Mouse (Mus musculus) inflammation-experienced regulatory T-cells, adult 6 months (primary cell): ENCODE data around the gene Gm1140. TPM values are rescaled to one million over a fixed set of nuclear protein-coding genes. Genes with fewer than 3 reads are reported as not detected.
"Not testable (repeated sequence)": the region's sequence is repeated elsewhere in the genome, so short reads cannot be mapped to it uniquely, and the experiment has no call there.

ENCODE experiments used
- ATAC-seq: one replicate; pipeline ENCODE4 v1.8.0; 2017
- polyA plus RNA-seq, 3 experiments: library from polyadenylated mRNA; unstranded; fragments of 100-300 nt; shearing (Covaris generic); gene quantifications; one replicate each; pipeline ENCODE4 v1.2.1; 2017

Gm1140 gene
- polyA plus RNA-seq: not detected

DNA sequence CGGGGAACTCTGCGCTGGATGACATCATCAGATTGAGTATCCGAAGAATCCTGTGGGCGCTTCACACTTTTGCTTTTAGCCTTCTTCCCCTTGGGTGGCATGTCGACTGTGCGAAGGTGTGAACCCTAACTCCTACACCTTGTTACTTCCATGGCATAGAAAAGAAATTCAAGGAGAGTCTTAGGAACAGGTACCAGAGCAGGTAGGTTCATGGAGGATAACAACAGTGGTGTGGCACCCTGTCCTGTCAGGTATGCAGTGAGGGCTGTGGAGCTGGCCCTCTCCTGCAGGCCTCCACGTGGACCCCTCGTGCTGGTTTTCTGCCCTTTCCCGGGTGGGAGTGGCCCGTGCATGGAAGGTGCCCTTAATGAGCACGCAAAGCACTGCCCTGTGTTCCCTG, at the start of gene Gm1140:
Gene Gm1140 (minus strand): TSS at position 101 of the 400 bp plus-strand sequence.
- not testable (repeated sequence) for ATAC-seq

DNA sequence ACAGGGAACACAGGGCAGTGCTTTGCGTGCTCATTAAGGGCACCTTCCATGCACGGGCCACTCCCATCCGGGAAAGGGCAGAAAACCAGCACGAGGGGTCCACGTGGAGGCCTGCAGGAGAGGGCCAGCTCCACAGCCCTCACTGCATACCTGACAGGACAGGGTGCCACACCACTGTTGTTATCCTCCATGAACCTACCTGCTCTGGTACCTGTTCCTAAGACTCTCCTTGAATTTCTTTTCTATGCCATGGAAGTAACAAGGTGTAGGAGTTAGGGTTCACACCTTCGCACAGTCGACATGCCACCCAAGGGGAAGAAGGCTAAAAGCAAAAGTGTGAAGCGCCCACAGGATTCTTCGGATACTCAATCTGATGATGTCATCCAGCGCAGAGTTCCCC, 2.0 kb upstream of the Gm1140 start, which contains the start of gene Gm14692:
Gene Gm14692 (plus strand): TSS at position 301 of the 400 bp plus-strand sequence.
- not testable (repeated sequence) for ATAC-seq

Other genes with a start within 250 kb of the Gm1140 start
- gene Gm14692, start 2.1 kb upstream of the Gm1140 start, polyA plus RNA-seq: not detected
- gene 4933436I01Rik, start 227.9 kb upstream of the Gm1140 start, polyA plus RNA-seq: not detected